Mouse (Mus musculus) E14TG2a.4 (cell line): ENCODE measurements around the gene Mllt6.
"Not testable (repeated sequence)": the region's sequence is repeated elsewhere in the genome, so short reads cannot be mapped to it uniquely, and the experiment has no call there.

Experiments used
- H3K27me3 ChIP-seq: 2 replicates; pipeline ENCODE4 v1.6.1; 2014; ENCODE audit warnings: low read length, control low read depth; ENCODE audit not compliant: insufficient read depth
- H3K36me3 ChIP-seq: 2 replicates; pipeline ENCODE4 v1.6.1; 2014; ENCODE audit warnings: low read length, control low read depth; ENCODE audit not compliant: insufficient read depth
- H3K4me1 ChIP-seq: replicated peaks from 2 replicates; pipeline ENCODE4 v1.6.1; 2014; ENCODE audit warnings: low read depth, low read length, control low read depth
- H3K4me3 ChIP-seq: replicated peaks from 2 replicates; pipeline ENCODE4 v1.5.1; 2014; ENCODE audit warnings: mild to moderate bottlenecking, low read length
- H3K9me3 ChIP-seq: 2 replicates; pipeline ENCODE4 v1.6.1; 2014; ENCODE audit warnings: low read length, control low read depth
- CTCF ChIP-seq: conservative IDR thresholded peaks from 2 replicates; pipeline ENCODE4 v1.5.1; 2014; ENCODE audit warnings: low read length
- NANOG ChIP-seq: IDR thresholded peaks from 2 replicates; pipeline ENCODE4 v1.6.1; 2014; ENCODE audit warnings: borderline replicate concordance, low read length, mixed read lengths
- POU5F1 ChIP-seq: IDR thresholded peaks from 2 replicates; pipeline ENCODE4 v1.6.1; 2014; ENCODE audit warnings: low read length, borderline replicate concordance

Gene Mllt6

GRCm38 (mm10) chr11:97718281-97718860 lies 55.2 kb downstream of the Mllt6 start:
- H3K36me3 ChIP-seq = peaks cover 93% of the 10 kb centered on the region
- peaks cover 47% of the 10 kb centered on the region for H3K4me1 ChIP-seq
- no peaks in the 10 kb centered on the region for H3K9me3 ChIP-seq
- TF ChIP-seq CTCF (no peak), NANOG (no peak)
- no peak overlapping the region for H3K4me3 ChIP-seq
- H3K27me3 ChIP-seq = no peaks in the 10 kb centered on the region

- Histone ChIP-seq H3K9me3 (no peaks in the 10 kb centered on the region), H3K36me3 (peaks cover 93% of the 10 kb centered on the region), H3K4me3 (no peak overlapping the region), H3K27me3 (no peaks in the 10 kb centered on the region), H3K4me1 (peaks cover 40% of the 10 kb centered on the region)
- TF ChIP-seq CTCF (no peak), NANOG (no peak), POU5F1 (no peak)
Observed at GRCm38 (mm10) chr11:97719041-97719440, 55.8 kb downstream of the Mllt6 start.

GRCm38 (mm10) chr11:97721338-97721737 lies 58.1 kb downstream of the Mllt6 start:
- no peak overlapping the region for H3K4me3 ChIP-seq
- TF ChIP-seq NANOG = no peak
- TF ChIP-seq POU5F1 = no peak
- TF ChIP-seq CTCF = no peak
- peaks cover 37% of the 10 kb centered on the region for H3K4me1 ChIP-seq
- no peaks in the 10 kb centered on the region for H3K27me3 ChIP-seq
- H3K36me3 ChIP-seq = peaks cover 99% of the 10 kb centered on the region
- no peaks in the 10 kb centered on the region for H3K9me3 ChIP-seq

DNA sequence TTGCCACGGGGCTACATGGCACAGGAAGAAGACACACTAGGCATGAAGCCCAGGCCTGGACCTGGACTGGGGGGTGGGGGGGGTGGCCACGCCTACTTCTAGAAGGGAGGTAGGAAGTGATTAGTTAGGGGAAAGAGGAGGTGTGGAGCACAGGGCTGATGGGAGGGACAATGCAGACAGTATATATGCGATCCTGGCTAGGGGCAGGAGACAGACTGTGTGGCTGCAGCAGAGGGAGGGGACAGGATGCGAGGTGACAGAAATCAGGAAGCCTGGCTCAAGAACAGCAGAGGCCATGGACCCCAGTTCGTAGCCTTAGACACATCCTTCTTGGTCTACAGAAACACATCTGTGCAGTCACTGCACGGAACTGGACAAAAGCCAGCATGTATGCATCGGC lies 60.5 kb downstream of the Mllt6 start:
- Histone ChIP-seq H3K4me1 (peaks cover 25% of the 10 kb centered on the region), H3K36me3 (peaks cover 99% of the 10 kb centered on the region), H3K27me3 (no peaks in the 10 kb centered on the region), H3K9me3 (no peaks in the 10 kb centered on the region), H3K4me3 (no peak overlapping the region)
- TF ChIP-seq POU5F1 (no peak), NANOG (no peak), CTCF (no peak)

- TF ChIP-seq CTCF = no peak
- TF ChIP-seq NANOG = no peak
- no peak for TF ChIP-seq POU5F1
- peaks cover 94% of the 10 kb centered on the region for H3K36me3 ChIP-seq
- H3K4me1 ChIP-seq = peaks cover 20% of the 10 kb centered on the region
- no peaks in the 10 kb centered on the region for H3K27me3 ChIP-seq
- H3K9me3 ChIP-seq = peaks cover 4% of the 10 kb centered on the region; the same call in 1 of the 2 replicates
- H3K4me3 ChIP-seq = no peak overlapping the region
Observed at GRCm38 (mm10) chr11:97728311-97728710, 65.1 kb downstream of the Mllt6 start.

- Histone ChIP-seq H3K36me3 (peaks cover 90% of the 10 kb centered on the region), H3K4me1 (peaks cover 24% of the 10 kb centered on the region), H3K9me3 (peaks cover 4% of the 10 kb centered on the region; the same call in 1 of the 2 replicates), H3K4me3 (no peak overlapping the region), H3K27me3 (no peaks in the 10 kb centered on the region)
- TF ChIP-seq NANOG (no peak), CTCF (no peak), POU5F1 (no peak)
Observed at GRCm38 (mm10) chr11:97728730-97729129, 65.5 kb downstream of the Mllt6 start.

- Histone ChIP-seq H3K4me1 (peaks cover 45% of the 10 kb centered on the region), H3K9me3 (peaks cover 4% of the 10 kb centered on the region; the same call in 1 of the 2 replicates), H3K27me3 (no peaks in the 10 kb centered on the region), H3K4me3 (no peak overlapping the region), H3K36me3 (peaks cover 45% of the 10 kb centered on the region)
- TF ChIP-seq POU5F1 (no peak), NANOG (no peak), CTCF (no peak)
Observed at GRCm38 (mm10) chr11:97733689-97734088, 70.5 kb downstream of the Mllt6 start.

DNA sequence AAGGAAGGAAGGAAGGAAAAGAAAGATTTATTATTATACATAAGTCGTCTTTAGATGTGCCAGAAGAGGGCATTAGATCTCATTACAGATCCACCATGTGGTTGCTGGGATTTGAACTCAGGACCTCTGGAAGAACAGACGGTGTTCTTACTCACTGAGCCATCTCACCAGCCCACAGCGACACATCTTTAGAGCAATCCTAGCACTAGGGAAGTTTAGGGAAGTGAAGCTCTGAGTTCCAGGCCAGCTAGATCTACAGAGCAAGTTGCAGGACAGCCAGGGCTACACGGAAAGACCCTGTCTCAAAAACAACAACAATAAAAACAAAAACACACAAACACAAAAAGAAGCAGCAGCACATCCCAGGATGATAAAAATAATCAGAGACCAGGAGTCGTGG lies 71.6 kb downstream of the Mllt6 start:
- Histone ChIP-seq H3K4me1 (peaks cover 47% of the 10 kb centered on the region), H3K36me3 (peaks cover 34% of the 10 kb centered on the region)
- H3K4me3 ChIP-seq, H3K9me3 ChIP-seq, H3K27me3 ChIP-seq: not testable (repeated sequence)
